9 mouse cellular contexts compared by ENCODE assay signal in the genomic region with DNA sequence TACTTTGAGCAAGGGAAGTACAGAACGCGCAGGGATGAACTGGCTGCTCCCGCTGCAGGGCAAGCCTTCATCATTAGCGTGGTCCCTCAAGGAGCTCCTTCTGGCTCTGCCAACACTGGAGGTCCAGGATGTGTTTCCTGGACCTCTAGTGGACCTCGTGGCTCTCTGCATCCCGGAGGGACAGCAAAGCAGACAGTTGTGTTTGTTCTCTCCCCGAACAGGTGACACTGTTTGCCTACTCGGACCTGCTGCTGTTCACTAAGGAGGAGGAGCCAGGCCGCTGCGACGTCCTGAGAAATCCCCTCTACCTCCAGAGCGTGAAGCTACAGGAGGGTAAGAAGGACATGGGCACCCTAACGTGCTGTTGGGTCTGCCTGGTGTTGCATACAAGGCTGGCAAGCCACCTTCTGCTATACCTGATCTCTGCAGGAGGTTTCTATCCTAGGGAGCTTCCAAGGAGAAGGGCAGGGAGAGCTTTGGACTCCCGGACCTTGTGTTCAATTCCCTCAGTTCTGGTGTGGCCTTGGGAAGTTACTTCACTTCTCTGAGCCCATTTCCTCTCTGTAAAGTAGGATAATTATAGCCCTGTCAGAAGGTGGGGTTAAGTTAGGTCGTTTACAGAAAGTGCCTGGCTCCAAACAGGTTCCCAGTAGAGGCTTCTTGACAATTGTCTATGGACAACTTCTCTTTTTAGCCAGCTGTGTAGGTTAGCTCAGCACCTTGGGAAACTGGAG.
A peak's percentile ranks its signal among the peaks of the same experiment; 100 is the strongest.
DNase-seq lines count a peak whose midpoint lies in the region; ATAC-seq and TF ChIP-seq lines count a peak whose summit lies in the region.
"Had no signal": no experiment of that assay in that cellular context is flagged by ENCODE, and none has a peak within 500 bp of the region (broad histone marks: within the 10 kb centered on the region; RNA-seq: fewer than 3 reads in every experiment).

No protein-coding gene starts in this region.

- no peak overlapping the region for H3K9ac ChIP-seq in embryonic facial prominence, embryonic 13.5 days
- no peak overlapping the region for H3K9ac ChIP-seq in liver, postnatal 0 days (replicated peaks)

- no peak for TF ChIP-seq CTCF in gastrocnemius, adult 2 months (IDR thresholded peaks at IDR 0.05)
- peak; percentile 23 for TF ChIP-seq CTCF in layer of hippocampus, adult 2 months (conservative IDR thresholded peaks at IDR 0.05)
- peak; percentile 33; the same call in 1 of the 2 replicates for TF ChIP-seq CTCF in liver, postnatal 0 days (IDR thresholded peaks at IDR 0.05; ENCODE audit: low read depth)

- ATAC-seq in embryonic facial prominence, embryonic 13.5 days (ENCODE audit: insufficient number of reproducible peaks, insufficient read depth, low FRiP score, low TSS enrichment, low read depth), result no peak
- peak; percentile 58 for ATAC-seq in liver, postnatal 0 days

- peak overlapping the region; percentile 81 for H3K27ac ChIP-seq in gastrocnemius, adult 2 months
- H3K27ac ChIP-seq in layer of hippocampus, adult 2 months, result peak overlapping the region; percentile 55; the same call in 1 of the 2 replicates
- peak overlapping the region; percentile 74 for H3K27ac ChIP-seq in embryonic facial prominence, embryonic 13.5 days
- peak overlapping the region; percentile 34; the same call in 1 of the 2 replicates for H3K27ac ChIP-seq in liver, postnatal 0 days (ENCODE audit: low read depth)

- H3K27me3 ChIP-seq in embryonic facial prominence, embryonic 13.5 days, result no peaks in the 10 kb centered on the region
- H3K27me3 ChIP-seq in liver, postnatal 0 days (ENCODE audit: insufficient read depth, low read length), result no peaks in the 10 kb centered on the region

- no peak for TF ChIP-seq EP300 in liver, postnatal 0 days (IDR thresholded peaks at IDR 0.05; ENCODE audit: low read depth)

- intact Hi-C loops in gastrocnemius, adult 2 months (cut with DNase I), result no loop called here

- no peaks in the 10 kb centered on the region for H3K9me3 ChIP-seq in embryonic facial prominence, embryonic 13.5 days
- no peaks in the 10 kb centered on the region for H3K9me3 ChIP-seq in liver, postnatal 0 days (ENCODE audit: low read length)

- DNase-seq in gastrocnemius, adult 2 months, result no peak
- no peak for DNase-seq in gastrocnemius, postnatal 25 days
- DNase-seq in layer of hippocampus, adult 2 months (ENCODE audit: low spot score in 2 of 2), result no peak
- DNase-seq in layer of hippocampus, adult 11-12 months (ENCODE audit: low spot score), result no peak
- no peak for DNase-seq in liver, postnatal 0 days
- no peak for DNase-seq in thymus, postnatal 0 days (ENCODE audit: low spot score)
- no peak for DNase-seq in cerebellum, postnatal 25 days

- WGBS in embryonic facial prominence, embryonic 13.5 days, result 63% methylated on average over 15 of the region's 15 CpGs
- 45% methylated on average over 15 of the region's 15 CpGs for WGBS in liver, postnatal 0 days (ENCODE audit: insufficient replicate concordance)

- H3K4me3 ChIP-seq in gastrocnemius, adult 2 months, result peak overlapping the region; percentile 40
- no peak overlapping the region for H3K4me3 ChIP-seq in layer of hippocampus, adult 2 months
- H3K4me3 ChIP-seq in embryonic facial prominence, embryonic 13.5 days, result no peak overlapping the region
- no peak overlapping the region for H3K4me3 ChIP-seq in liver, postnatal 0 days (ENCODE audit: low read depth, low read length)
- H3K4me3 ChIP-seq: erythroblast, embryonic 14.5 days had no signal

- no peak overlapping the region for H3K4me2 ChIP-seq in embryonic facial prominence, embryonic 13.5 days
- peak overlapping the region; percentile 47; the same call in 1 of the 2 replicates for H3K4me2 ChIP-seq in liver, postnatal 0 days (ENCODE audit: low read depth, low read length)

- H3K36me3 ChIP-seq in embryonic facial prominence, embryonic 13.5 days, result no peaks in the 10 kb centered on the region
- no peaks in the 10 kb centered on the region for H3K36me3 ChIP-seq in liver, postnatal 0 days (replicated peaks; ENCODE audit: insufficient read depth, low read length)

- peaks cover 30% of the 10 kb centered on the region for H3K4me1 ChIP-seq in embryonic facial prominence, embryonic 13.5 days
- peaks cover 10% of the 10 kb centered on the region for H3K4me1 ChIP-seq in liver, postnatal 0 days (ENCODE audit: insufficient read depth)
